Mouse (Mus musculus): ENCODE measurements around the gene Tbx20. TPM values are rescaled to one million over a fixed set of nuclear protein-coding genes. Genes with fewer than 3 reads are reported as not detected.

Tbx20 gene
- polyA plus RNA-seq, 1 experiment, result 0.29 TPM

- Histone ChIP-seq H3K4me1 (ENCODE audit: control insufficient read depth, insufficient read depth, low read length) (no peaks in the 10 kb centered on the region), H3K27ac (ENCODE audit: insufficient read depth, low read length) (no peak overlapping the region), H3K4me3 (replicated peaks; ENCODE audit: insufficient read depth, low read depth, low read length) (no peak overlapping the region), H3K27me3 (ENCODE audit: control insufficient read depth, insufficient read depth, low read length) (peaks cover 8% of the 10 kb centered on the region; the same call in 1 of the 2 replicates)
- 5% methylated on average over 9 of the region's 9 CpGs for WGBS
- DNase-seq, result no peak
- TF ChIP-seq CTCF (IDR thresholded peaks at IDR 0.05; ENCODE audit: borderline replicate concordance, insufficient read depth, low read depth, low read length) (no peak), POLR2A (IDR thresholded peaks at IDR 0.05; ENCODE audit: borderline replicate concordance, insufficient read depth, low read length) (no peak)
Observed at GRCm38 (mm10) chr9:24773171-24773570, 932 bp downstream of the Tbx20 start.

- Histone ChIP-seq H3K27me3 (ENCODE audit: control insufficient read depth, insufficient read depth, low read length) (peaks cover 8% of the 10 kb centered on the region; the same call in 1 of the 2 replicates), H3K4me3 (replicated peaks; ENCODE audit: insufficient read depth, low read depth, low read length) (no peak overlapping the region), H3K4me1 (ENCODE audit: control insufficient read depth, insufficient read depth, low read length) (no peaks in the 10 kb centered on the region), H3K27ac (ENCODE audit: insufficient read depth, low read length) (no peak overlapping the region)
- 13% methylated on average over 9 of the region's 9 CpGs for WGBS
- TF ChIP-seq CTCF (IDR thresholded peaks at IDR 0.05; ENCODE audit: borderline replicate concordance, insufficient read depth, low read depth, low read length) (no peak), POLR2A (IDR thresholded peaks at IDR 0.05; ENCODE audit: borderline replicate concordance, insufficient read depth, low read length) (no peak)
- DNase-seq, result no peak
Observed at GRCm38 (mm10) chr9:24772431-24773120, 1.5 kb downstream of the Tbx20 start.

GRCm38 (mm10) chr9:24771713-24772112 is 2.4 kb downstream of the Tbx20 start:
- DNase-seq, result no peak
- Histone ChIP-seq H3K27me3 (ENCODE audit: control insufficient read depth, insufficient read depth, low read length) (peaks cover 9% of the 10 kb centered on the region; the same call in 1 of the 2 replicates), H3K27ac (ENCODE audit: insufficient read depth, low read length) (no peak overlapping the region), H3K4me3 (replicated peaks; ENCODE audit: insufficient read depth, low read depth, low read length) (no peak overlapping the region), H3K4me1 (ENCODE audit: control insufficient read depth, insufficient read depth, low read length) (no peaks in the 10 kb centered on the region)
- no peak for TF ChIP-seq CTCF (IDR thresholded peaks at IDR 0.05; ENCODE audit: borderline replicate concordance, insufficient read depth, low read depth, low read length)
- 19% methylated on average over 4 of the region's 4 CpGs for WGBS

GRCm38 (mm10) chr9:24770941-24771405 is 3.1 kb downstream of the Tbx20 start:
- WGBS, result 7% methylated on average over 8 of the region's 8 CpGs
- no peak for DNase-seq
- TF ChIP-seq CTCF (IDR thresholded peaks at IDR 0.05; ENCODE audit: borderline replicate concordance, insufficient read depth, low read depth, low read length) (no peak), POLR2A (IDR thresholded peaks at IDR 0.05; ENCODE audit: borderline replicate concordance, insufficient read depth, low read length) (no peak)
- H3K4me3 ChIP-seq (replicated peaks; ENCODE audit: insufficient read depth, low read depth, low read length), result no peak overlapping the region
- no peak overlapping the region for H3K27ac ChIP-seq (ENCODE audit: insufficient read depth, low read length)
- H3K27me3 ChIP-seq (ENCODE audit: control insufficient read depth, insufficient read depth, low read length), result peaks cover 9% of the 10 kb centered on the region; the same call in 1 of the 2 replicates
- no peaks in the 10 kb centered on the region for H3K4me1 ChIP-seq (ENCODE audit: control insufficient read depth, insufficient read depth, low read length)

GRCm38 (mm10) chr9:24770149-24770940 is 3.8 kb downstream of the Tbx20 start:
- no peak for DNase-seq
- 2% methylated on average over 41 of the region's 41 CpGs for WGBS
- Histone ChIP-seq H3K4me3 (replicated peaks; ENCODE audit: insufficient read depth, low read depth, low read length) (no peak overlapping the region), H3K27me3 (ENCODE audit: control insufficient read depth, insufficient read depth, low read length) (peaks cover 9% of the 10 kb centered on the region; the same call in 1 of the 2 replicates), H3K27ac (ENCODE audit: insufficient read depth, low read length) (no peak overlapping the region), H3K4me1 (ENCODE audit: control insufficient read depth, insufficient read depth, low read length) (no peaks in the 10 kb centered on the region)
- TF ChIP-seq CTCF (IDR thresholded peaks at IDR 0.05; ENCODE audit: borderline replicate concordance, insufficient read depth, low read depth, low read length), result no peak
- TF ChIP-seq POLR2A (IDR thresholded peaks at IDR 0.05; ENCODE audit: borderline replicate concordance, insufficient read depth, low read length), result no peak

GRCm38 (mm10) chr9:24769611-24770010 is 4.5 kb downstream of the Tbx20 start:
- 7% methylated on average over 9 of the region's 9 CpGs for WGBS
- Histone ChIP-seq H3K27me3 (ENCODE audit: control insufficient read depth, insufficient read depth, low read length) (peaks cover 8% of the 10 kb centered on the region; the same call in 1 of the 2 replicates), H3K27ac (ENCODE audit: insufficient read depth, low read length) (no peak overlapping the region), H3K4me1 (ENCODE audit: control insufficient read depth, insufficient read depth, low read length) (no peaks in the 10 kb centered on the region), H3K4me3 (replicated peaks; ENCODE audit: insufficient read depth, low read depth, low read length) (no peak overlapping the region)
- TF ChIP-seq POLR2A (IDR thresholded peaks at IDR 0.05; ENCODE audit: borderline replicate concordance, insufficient read depth, low read length), result no peak
- TF ChIP-seq CTCF (IDR thresholded peaks at IDR 0.05; ENCODE audit: borderline replicate concordance, insufficient read depth, low read depth, low read length), result no peak
- no peak for DNase-seq

- no peak for TF ChIP-seq CTCF (IDR thresholded peaks at IDR 0.05; ENCODE audit: borderline replicate concordance, insufficient read depth, low read depth, low read length)
- TF ChIP-seq POLR2A (IDR thresholded peaks at IDR 0.05; ENCODE audit: borderline replicate concordance, insufficient read depth, low read length), result no peak
- Histone ChIP-seq H3K4me1 (ENCODE audit: control insufficient read depth, insufficient read depth, low read length) (no peaks in the 10 kb centered on the region), H3K27ac (ENCODE audit: insufficient read depth, low read length) (no peak overlapping the region), H3K4me3 (replicated peaks; ENCODE audit: insufficient read depth, low read depth, low read length) (no peak overlapping the region), H3K27me3 (ENCODE audit: control insufficient read depth, insufficient read depth, low read length) (peaks cover 3% of the 10 kb centered on the region; the same call in 1 of the 2 replicates)
- no peak for DNase-seq
- 66% methylated on average over 3 of the region's 3 CpGs for WGBS
Observed at GRCm38 (mm10) chr9:24767056-24767455, 7.0 kb downstream of the Tbx20 start.
